Mouse (Mus musculus) liver, embryonic 14.5 days (tissue): Measurements from ENCODE around the gene Defb48.

Source experiments
- CTCF ChIP-seq: IDR thresholded peaks from 2 replicates; pipeline ENCODE4 v1.5.1; 2016; ENCODE audit warnings: antibody characterized with exemption, low read depth, control low read depth
- EP300 ChIP-seq: IDR thresholded peaks from 2 replicates; pipeline ENCODE4 v1.6.1; 2016; ENCODE audit warnings: antibody characterized with exemption, low read depth

- TF ChIP-seq CTCF (no peak), EP300 (no peak)
Observed at GRCm38 (mm10) chr14:62956091-62956490, 28.2 kb downstream of the Defb48 start.
